Mouse (Mus musculus) liver, embryonic 14.5 days (tissue): ENCODE measurements around the gene Gm5622.
"Not testable (repeated sequence)": the region's sequence is repeated elsewhere in the genome, so short reads cannot be mapped to it uniquely, and the experiment has no call there.

Source experiments
- CTCF ChIP-seq: IDR thresholded peaks from 2 replicates; pipeline ENCODE4 v1.5.1; 2016; ENCODE audit warnings: antibody characterized with exemption, low read depth, control low read depth
- EP300 ChIP-seq: IDR thresholded peaks from 2 replicates; pipeline ENCODE4 v1.6.1; 2016; ENCODE audit warnings: antibody characterized with exemption, low read depth

DNA sequence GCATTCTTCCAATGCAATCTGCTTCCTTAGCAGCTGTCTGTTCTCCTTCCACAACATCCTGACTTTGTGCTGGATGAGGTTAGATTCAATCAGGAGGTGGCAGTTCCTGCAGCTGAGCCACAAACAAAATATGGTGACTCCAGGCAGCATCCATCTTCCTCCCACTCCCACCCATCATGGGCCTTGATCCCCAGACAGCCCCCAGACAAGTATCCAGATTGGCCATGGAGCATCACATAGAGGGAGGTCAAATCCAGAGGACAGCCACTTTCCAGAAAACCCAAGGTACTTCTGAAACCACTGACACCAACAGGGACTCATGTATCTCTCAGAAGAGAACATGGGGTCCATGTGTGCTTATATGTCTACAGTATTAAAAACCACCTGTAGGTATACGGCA lies 79.8 kb downstream of the Gm5622 start:
- not testable (repeated sequence) for TF ChIP-seq CTCF, EP300
